Mouse (Mus musculus) retina, postnatal 7 days (tissue): ENCODE results near the gene Ttll12.

ENCODE experiments used
- DNase-seq: peaks from one replicate; pipeline ENCODE4 v3.0.0-alpha.2; 2012; ENCODE audit warnings: low read depth, low spot score

The Ttll12 gene

DNA sequence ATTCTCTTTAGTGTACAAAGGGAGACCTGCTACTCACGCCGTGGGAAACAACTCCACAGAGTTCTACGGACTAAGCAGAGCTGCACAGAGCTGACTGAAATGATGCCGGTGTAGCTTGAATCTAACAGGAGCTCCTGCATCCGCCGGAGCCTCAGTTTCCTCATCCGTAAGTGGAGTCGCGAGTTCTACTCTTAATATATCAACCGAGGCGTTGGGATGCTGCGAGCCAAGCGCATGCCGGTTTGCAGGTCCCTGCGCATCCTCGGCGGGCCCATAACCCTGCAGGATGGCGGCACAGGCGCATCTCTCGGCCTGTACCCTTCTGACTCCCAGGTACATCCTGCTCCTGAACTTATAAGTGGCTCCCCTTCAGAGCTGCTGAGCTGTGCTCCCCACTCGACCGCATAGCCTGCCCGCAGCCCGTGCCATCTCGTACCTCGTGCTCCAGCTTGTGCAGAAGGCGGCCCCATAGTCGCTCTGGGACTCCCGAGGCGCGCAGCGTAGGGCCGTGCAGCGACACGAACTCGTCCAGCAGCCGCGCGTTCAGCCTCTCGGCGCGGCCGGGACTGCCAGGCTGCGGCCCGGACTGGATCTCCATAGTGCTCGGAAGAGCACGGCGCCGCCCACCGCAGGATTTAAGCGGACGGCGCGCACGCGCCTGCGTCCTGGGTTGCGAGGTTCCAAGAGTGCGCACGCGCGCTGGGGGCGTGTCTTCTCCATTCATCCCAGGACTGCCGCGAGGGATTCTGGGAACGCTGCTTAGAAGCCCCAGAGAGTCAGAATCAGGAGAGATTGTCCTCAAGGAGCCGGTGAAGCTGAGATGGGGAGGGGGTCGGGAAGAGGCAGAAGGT lies at the start of gene Ttll12:
Gene Ttll12 (minus strand): TSS at position 645 of the 851 bp plus-strand sequence.
- DNase-seq: peak; percentile 98

DNA sequence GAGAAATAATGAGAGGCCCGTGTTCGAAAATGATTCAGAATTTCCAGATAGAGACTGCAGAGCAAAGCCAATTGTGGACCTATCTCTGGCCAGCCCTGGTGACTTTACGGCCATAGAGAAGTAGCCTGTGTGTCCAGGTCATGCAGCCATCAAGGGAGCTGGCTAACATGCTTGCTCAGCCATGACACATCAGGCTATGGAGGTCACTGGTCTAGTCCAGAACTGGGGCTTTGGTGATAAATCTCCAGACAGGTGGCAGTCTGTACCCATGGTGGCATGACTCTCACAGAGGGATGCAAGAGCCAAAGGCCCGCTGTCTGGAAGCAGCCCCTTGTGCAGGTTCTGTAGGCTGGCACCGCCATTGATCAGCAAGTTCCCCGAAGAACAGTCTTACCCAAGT lies 47.6 kb upstream of the Ttll12 start:
- DNase-seq: no peak

DNA sequence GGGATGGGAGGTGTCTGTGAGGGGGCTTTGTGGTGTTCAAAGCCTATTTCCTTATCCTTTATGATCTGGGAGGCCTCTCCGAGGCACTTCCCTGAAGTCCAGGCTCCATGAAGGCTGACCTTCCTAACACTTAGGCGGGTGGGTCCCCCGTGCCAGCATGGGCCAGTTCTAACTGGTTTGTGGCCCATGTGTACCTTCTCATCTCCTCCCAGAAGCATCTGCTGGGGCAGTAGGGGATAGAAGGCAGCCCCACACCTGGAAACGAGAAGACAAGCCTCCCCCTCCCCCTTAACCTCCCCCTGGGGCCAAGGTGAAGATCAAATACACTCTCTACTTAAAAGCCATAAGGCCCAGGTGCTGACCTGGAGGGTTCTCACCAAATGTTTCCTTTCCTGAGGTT lies 45.3 kb upstream of the Ttll12 start:
- no peak for DNase-seq

DNA sequence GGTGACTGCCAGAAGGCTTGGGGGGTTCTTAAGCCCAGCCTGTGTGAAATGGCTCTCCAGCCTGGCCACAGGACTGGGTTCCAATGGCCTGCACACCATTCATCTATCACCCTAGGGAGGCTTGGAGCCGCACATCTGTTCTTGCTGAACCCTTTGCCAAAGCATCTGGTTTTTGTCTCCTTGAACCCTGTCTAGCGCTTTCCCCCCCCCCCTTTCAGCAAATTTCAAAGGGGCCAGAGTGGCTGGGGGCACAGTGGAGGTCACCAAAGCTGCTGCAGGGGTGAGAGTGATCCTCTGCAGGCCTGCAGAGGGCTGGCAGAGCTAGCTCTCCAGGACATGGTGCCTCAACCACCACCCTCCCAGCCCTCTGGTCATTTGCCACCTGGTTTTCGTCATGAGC lies 44.2 kb upstream of the Ttll12 start:
- no peak for DNase-seq

DNA sequence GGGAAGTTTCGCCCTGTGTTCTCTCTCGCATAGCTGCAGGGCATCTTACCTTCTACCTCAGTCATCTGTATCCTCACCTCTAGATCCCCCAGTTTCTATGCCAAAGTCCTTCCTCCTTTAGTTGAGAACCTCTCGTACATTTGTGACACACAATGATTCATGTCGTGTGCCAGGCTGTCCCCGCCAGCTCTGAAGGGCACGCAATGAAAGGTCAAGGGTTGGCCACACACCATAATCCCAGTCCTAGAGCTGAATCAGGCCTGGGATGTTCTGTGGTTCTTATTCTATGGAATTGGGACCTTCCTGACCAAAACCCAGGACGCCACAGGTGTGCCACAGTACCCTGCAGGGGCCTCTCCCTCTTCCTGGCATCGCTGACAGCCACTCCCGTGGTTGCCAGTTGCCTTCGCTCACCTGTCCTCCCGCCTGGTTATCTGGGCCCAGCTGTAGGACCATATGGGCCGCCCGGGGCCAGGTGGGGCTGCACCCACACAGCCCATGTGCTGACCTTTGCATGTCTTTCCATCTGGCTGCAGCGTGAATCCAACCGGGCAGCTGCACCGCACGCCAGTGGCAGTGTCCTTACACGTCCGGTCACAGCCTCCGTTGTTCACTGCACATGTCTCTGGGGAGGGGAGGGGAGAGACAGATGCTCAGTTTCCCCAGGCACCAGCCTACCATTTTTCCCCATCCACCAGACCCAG lies 43.4 kb upstream of the Ttll12 start:
- no peak for DNase-seq

DNA sequence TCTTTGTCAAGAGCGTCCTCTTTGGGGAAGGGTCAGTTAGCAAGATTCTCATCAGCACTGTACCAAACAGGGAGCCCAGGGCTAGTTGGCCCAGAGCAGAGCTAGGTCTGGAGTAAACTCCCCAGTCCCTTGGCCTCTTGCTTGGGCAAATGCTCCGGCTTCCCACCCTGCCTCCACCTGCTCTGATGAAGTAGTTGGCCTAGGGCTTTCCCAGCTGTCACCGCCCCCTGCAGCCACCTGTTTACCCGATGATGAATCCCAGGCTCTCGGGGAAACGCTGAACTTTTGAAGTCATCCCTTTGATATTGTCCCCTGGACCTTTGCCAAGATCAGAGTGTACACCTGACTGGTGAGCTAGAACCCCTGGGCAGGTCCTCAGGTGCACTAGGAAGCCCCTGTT lies 41.8 kb upstream of the Ttll12 start:
- DNase-seq: no peak

DNA sequence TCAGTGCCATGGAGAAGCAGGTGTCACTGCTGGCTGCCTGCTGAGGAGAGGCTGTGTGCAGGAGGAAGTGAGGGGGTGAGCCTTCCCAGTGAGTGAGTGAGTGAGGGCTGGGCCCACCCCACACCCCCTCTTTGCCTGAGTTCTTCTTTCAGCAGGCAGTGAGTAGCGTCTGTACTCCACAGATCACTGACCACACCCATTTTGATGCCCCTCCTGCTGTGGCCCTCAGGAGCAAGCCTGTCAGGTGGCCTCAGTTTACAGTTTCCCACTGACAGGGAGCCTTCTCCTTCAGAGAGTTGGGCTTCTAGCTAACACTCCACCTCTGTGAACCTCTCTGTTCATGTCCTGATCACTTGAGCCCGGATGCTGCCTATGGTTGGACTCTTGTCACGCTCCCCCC lies 40.3 kb upstream of the Ttll12 start:
- DNase-seq: no peak

DNA sequence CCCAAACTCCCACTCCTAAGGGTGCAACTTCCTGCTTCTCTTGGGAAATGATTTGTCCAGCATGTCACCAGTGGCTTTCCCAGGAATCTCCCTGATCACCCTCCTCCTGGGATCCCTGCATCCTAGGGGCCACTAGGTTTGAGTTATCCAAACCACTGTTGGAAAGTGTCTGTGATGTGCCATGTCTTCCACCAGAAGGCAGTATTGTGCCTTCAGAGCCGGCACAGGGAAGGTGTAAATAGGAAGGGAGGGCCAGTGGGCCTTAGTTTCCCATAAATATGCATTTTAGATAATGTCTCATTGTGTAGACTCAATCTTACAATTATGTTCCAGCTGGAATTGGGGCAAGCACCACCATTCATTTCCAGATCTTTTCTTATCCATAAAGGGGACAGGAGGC lies 39.1 kb upstream of the Ttll12 start:
- no peak for DNase-seq

DNA sequence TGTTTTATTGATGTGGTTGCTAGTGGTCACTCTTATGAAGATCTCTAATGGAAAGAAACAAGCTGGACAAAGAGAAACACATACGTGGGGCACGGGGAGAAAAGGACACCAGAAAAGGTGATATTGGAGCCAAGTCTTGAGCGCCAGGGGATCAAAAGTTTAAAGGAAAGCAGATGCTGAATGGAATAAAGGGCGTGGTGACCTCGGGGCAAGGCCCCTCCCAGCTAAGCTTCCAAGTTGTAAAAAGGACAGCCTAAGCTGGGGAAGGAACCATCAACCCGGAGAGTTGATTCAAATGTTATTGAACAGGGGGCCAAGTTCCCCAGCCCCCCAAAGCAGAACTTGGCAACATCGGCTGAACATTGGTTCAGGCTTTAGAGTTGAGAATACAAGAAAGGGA lies 36.1 kb upstream of the Ttll12 start:
- no peak for DNase-seq

DNA sequence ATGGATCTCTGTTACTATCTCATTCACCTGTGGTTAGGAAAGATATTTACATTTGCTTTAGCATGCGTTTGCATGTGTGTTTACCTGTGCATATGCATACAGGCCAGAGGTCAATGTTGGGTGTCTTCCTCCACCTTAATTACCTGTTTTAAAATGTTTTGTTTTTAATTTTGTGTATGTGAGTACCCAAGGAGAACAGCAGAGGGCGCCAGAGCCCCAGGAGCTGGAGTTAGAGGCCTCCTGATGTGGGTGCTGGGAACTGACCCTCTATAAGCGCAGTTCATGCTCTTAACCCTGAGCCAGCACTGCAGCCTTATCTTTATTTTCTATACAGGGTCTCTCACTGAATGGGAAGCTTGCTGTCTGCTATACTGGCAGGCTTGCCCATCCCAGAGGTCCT lies 34.8 kb upstream of the Ttll12 start:
- no peak for DNase-seq

DNA sequence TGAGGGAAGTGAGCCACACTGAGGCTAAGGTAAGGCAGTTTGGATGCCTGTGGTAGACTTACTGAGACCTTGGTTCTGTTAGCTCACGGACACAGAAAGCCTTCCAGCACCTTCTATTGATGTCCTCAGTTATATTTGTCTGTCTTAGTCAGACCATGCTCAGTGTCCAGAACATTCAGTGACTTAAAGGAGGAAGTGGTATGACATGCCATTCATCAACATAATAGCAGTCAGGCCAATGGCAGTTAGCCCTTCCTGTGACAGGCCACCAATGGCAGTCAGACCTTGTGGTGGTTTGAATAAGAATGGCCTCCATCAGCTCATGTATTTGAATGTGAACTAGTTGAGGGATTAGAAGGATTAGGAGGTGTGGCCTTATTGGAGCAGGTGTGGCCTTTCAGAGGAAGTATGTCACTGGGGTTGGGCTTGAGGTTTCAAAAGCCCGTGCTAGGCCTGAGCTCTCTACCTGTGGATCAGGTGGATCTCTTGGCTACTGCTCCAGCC lies 31.2 kb upstream of the Ttll12 start:
- no peak for DNase-seq

DNA sequence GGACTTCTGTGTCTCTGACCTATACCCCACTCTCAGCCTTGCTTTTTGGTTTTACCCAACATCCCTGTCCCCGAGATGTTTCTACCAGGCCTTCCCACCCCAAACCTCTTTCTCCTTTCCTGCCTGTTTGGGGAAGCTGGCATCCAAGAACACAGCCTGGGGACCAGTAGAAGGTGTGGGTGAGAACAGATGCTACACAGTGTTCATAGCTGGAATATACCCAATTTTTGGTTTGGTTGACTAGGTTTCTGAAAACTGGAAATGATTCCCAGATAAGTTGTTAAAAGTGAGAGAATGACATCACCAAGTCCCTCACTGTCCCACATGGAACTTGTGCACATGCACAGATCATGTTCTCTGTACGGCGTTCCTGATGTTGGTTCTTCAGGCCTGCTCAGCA lies 20.3 kb upstream of the Ttll12 start:
- DNase-seq: no peak

DNA sequence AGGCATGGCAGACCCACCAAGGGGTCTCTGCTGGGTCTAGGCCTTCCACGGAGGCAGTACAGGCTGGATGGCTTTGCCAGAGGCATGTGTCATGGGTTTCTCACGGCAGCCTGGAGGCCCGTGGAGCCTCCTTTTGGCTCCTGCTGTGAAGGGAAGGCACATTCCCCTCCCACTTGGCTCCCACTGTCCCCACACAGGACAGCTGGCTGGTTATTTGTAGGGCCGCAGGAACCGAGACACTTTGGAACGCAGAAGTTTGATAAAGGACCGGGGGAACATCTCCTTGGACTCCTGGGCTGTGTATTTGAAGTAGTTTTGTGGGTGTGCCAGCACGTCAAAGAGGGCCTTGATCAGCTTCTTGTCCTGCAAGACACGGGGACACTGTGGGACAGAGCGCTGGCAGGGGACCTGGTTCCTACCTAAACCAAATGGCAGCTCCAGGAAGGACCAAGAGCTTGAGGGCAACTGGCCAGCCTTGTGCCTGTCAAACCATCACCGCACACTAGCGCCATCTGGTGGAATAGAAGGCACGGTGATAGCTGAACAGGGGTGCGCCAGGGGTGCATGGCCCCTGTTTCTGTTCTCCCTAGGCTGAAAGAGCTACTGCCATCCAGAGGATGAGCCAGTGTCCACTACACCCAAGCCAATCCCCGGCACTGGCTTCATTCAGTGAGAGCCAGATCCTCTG lies 12.3 kb upstream of the Ttll12 start:
- DNase-seq: peak; percentile 70

DNA sequence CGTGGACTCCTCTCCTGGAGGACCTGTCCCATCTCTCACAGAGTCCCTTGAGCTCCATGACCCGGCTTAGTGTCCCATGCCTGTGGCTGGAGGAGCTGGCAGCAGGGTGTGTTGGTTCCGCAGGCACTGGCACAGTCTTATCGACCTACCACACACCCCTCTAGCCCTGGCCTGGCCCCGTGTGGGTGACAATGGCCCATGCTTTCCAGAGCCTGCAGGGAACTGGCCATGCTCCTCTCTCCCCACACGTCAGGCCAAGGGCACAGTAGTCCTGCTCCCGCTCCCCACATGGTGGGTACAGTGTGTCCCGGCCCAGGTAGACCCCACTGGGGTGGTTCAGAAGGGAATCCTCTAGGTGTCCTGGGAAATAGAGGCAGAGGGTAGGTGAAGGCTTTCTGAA lies 11.7 kb upstream of the Ttll12 start:
- DNase-seq: no peak

DNA sequence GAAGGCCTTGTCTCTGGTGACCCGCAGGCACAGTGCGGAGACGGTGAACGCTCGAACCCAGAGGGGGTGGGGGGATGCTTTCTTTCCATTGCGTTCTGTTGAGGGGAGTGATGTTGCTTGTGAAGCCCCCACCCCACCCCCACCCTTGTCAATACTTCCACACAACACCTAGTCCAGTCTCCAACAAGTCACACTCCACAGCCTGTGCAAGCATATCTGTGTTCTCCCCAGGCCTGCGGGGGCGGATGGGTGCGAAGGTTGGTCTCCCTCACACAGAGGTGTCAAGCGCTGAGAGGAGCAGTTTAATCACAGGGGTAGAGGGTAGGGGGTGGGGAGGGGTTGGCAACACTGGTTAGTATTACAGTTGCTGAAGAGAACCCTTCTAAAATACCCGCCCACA lies 11.3 kb upstream of the Ttll12 start:
- no peak for DNase-seq

DNA sequence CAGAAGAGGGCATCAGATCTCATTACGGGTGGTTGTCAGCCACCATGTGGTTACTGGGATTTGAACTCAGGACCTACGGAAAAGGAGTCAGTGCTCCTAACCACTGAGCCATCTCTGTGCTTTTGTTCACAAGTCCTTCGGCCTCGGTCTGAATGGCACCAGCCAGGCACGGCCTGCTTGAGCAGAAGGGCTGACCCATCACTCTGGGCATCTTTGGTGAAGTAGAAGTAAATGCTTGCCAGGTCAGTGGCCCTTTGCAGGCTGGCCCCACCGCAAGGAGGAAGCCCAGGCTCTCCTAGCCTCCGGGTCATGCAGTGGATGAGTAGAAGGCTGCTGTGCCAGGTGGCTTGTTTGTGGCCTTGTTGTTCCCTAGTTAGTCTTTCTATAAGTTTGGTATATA lies 8.5 kb upstream of the Ttll12 start:
- DNase-seq: no peak

DNA sequence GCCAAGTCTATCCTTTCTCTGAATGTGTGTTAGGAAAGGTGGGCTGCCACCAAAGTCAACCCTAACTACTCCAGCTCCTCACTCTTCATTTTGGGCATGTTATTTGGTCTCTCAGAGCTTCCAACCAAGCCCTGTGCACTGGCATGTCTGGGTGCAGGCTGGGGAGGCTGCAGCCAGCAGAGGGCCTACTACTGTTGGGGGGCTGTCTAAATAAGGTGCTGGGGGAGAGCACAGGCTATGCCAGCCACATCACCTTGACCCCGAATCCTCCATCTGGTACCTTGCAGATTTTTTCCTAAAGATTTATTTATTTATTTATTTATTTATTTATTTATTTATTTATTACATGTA lies 8.1 kb upstream of the Ttll12 start:
- no peak for DNase-seq

DNA sequence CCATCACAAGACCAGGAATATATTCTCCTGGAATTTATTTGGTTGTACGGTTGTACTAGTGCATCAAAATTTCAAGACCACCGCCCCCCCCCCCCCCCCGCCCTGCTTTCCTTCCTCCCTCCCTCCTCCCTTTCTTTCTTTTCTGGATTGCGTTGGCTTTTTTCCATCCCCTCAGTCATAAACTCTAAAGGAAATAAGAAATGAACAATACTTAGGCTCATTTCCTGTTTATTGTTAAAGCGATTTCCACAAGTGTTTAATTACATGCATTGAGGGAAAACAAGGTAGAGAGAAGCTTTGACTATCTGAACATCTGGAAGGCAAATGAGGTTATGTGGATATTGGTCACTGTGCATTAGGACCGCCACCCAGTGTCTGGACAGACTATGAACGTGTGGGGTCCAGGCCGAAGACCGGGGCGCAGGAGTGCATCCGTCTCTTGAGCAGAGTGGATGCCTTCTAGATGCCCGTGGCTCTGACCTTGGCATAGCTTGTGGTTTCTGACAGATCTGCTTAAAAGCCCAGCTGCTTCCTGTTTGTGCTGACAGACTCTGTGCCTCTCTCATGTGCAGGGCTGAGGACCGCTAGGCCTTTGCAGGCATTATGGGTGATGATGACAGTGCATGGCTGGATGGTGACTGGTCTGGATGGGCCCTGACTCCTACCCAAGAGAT lies 7.6 kb upstream of the Ttll12 start:
- no peak for DNase-seq

DNA sequence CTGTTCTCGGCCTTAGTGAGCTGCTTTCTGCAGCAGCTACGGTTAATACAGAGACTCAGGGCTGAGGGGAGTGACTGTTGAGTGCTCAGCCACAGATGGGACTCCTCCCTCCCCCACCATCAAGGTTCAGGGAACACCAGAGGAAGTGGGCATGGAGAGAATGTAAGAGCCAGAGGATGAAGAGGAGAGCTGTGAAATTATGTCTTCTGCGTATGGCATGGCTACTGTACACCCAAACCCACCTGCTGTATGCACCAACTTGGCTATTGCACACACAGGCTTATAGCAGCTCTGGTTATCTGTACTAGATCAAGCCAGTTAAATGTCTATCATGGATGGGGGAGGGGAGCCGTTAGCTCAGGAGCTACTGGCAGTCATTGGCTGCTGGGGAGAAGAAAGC lies 6.2 kb upstream of the Ttll12 start:
- no peak for DNase-seq

DNA sequence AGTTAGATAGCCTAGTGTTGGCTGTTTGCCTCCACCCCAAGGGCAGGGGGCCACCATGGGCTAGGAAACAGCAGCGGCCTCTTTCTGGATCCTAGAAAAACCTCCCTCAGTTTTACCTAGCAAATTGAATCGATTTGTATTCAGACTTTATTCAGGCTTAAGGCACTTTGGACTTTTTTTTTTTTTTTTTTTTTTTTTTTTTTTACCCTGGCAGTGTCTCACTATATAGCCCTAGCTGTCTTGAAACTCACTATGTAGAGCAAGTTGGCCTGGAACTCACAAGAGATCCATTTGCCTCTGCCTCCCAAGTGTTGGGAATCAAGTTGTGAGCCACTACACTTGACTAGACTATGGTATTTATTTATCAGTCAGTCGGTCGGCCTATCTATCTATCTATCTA lies 1.9 kb upstream of the Ttll12 start:
- DNase-seq: no peak

DNA sequence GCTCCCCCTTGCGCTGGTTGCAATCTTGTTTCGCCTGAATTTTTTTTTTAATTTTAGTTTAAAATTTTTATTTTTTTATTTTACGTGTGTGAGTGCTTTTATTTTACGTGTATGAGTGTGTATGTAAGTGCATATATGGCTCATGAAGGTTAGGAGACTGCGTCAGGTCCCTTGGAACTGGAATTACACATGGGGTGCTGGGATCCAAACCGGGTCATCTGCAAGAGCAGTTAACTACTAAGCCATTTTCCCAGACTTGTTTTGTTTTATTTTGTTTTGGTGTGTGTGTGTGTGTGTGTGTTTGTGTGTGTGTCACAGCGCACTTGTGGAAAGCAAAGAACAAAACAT lies 381 bp upstream of the Ttll12 start:
- no peak for DNase-seq
